Comparison of ENCODE assay signal across 13 mouse cellular contexts in the genomic region with DNA sequence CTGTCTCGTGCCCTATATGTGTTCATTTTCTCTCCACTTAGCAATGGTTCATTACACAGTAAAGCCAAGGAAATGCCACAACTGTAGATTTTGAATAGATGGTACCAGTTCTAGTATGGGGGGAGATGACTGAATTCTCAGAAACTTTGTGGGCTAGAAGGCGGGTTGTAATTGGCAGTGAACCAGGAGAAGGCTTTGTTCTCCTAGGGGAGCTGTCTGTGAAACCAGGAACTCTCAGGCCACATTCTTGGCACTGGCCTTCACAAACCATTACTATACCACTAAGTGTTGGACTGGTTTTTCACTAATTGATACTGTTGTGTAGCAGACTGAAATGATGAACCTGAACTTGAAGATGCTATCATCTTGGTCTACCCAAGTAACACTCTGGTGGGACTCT.
"Had no signal": no experiment of that assay in that cellular context is flagged by ENCODE, and none has a peak within 500 bp of the region (broad histone marks: within the 10 kb centered on the region; RNA-seq: fewer than 3 reads in every experiment).

No protein-coding gene starts in this region.

- ATAC-seq: liver, embryonic 12.5 days had no signal

- H3K27me3 ChIP-seq: liver, embryonic 12.5 days; neural tube, embryonic 15.5 days had no signal

- DNase-seq: kidney, postnatal 36 days; lung, embryonic 14.5 days; lung, postnatal 10 days; lung, postnatal 4 days; midbrain, embryonic 14.5 days; thymus, adult 18-20 months; thymus, postnatal 14 days had no signal

- H3K36me3 ChIP-seq: limb, embryonic 10.5 days; liver, embryonic 12.5 days; midbrain, embryonic 10.5 days; neural tube, embryonic 15.5 days had no signal

- H3K9me3 ChIP-seq: limb, embryonic 10.5 days; liver, embryonic 12.5 days; midbrain, embryonic 10.5 days; neural tube, embryonic 15.5 days had no signal

- H3K27ac ChIP-seq: kidney, postnatal 0 days; layer of hippocampus, adult 2 months; limb, embryonic 10.5 days; liver, embryonic 12.5 days; midbrain, embryonic 10.5 days; neural tube, embryonic 15.5 days had no signal

- H3K4me3 ChIP-seq: layer of hippocampus, adult 2 months; limb, embryonic 10.5 days; liver, embryonic 12.5 days; midbrain, embryonic 10.5 days; neural tube, embryonic 15.5 days had no signal

- H3K4me2 ChIP-seq: liver, embryonic 12.5 days; lung, embryonic 14.5 days; neural tube, embryonic 15.5 days had no signal

- H3K4me1 ChIP-seq: limb, embryonic 10.5 days; liver, embryonic 12.5 days; neural tube, embryonic 15.5 days had no signal

- H3K9ac ChIP-seq: liver, embryonic 12.5 days; lung, embryonic 14.5 days; neural tube, embryonic 15.5 days had no signal
